Mouse (Mus musculus) bone marrow, adult 2 months (tissue): ENCODE data around the gene Ptpn13.

Experiments used
- CTCF ChIP-seq: fragments of 200-500 bp; IDR thresholded peaks from 2 replicates; pipeline ENCODE4 v1.5.1; 2011; ENCODE audit warnings: low read length, control low read depth; ENCODE audit not compliant: control insufficient read depth, insufficient read depth
- POLR2A ChIP-seq: fragments of 200-500 bp; IDR thresholded peaks from 2 replicates; pipeline ENCODE4 v1.6.1; 2011; ENCODE audit warnings: low read depth, mild to moderate bottlenecking, control low read depth, low read length, borderline replicate concordance; ENCODE audit not compliant: control insufficient read depth

DNA sequence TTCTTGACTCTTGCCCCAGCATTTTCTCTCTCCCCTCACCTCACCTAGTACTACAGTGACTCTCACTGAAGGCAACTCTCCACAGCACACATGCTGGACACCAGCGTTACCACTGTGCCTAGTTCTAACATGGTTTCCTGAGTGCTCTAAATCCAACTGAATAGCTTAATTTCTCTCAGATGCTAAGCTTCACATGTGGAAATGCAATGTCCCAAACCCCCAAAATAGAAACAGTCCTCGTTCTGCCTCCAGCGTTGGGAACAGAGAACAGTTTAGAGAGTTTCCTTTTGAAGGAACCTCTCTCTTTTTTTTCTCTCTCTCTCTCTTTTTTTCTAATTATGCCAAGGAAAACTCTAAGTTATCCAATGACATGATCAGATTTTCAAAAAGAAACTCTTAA, 6.5 kb downstream of the Ptpn13 start:
- no peak for TF ChIP-seq POLR2A
- TF ChIP-seq CTCF = no peak
